Mouse (Mus musculus) CD4-positive, CD25-positive, alpha-beta regulatory T cell, adult 2 months (primary cell): ENCODE results near the gene Ccdc85c.
A peak's percentile ranks its signal among the peaks of the same experiment; 100 is the strongest.

Experiments used
- DNase-seq: peaks from one replicate; pipeline ENCODE4 v3.0.0-alpha.2; 2012; ENCODE audit warnings: low read depth, low spot score

The Ccdc85c gene

GRCm38 (mm10) chr12:108178331-108179245 is 96.6 kb downstream of the Ccdc85c start:
- peak; percentile 74 for DNase-seq

DNA sequence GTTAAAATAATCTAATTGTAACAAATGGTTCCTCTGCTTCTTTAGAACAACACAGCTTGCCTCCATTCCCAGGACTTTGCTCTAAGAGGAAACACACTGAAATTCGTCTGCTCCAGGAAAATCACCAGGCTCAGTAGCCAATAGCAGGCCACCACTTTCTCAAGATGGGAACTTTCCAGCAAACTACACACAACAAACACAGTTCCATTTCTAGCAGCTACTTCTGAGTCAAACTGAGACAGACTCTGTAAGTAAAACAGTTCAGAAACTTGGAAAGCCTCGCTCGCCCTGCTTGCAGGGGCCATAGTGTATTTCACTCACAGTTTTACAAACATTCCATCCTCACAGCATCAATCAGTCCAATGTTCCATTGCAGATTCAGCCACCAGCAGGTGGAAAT is 98.9 kb downstream of the Ccdc85c start:
- no peak for DNase-seq

- no peak for DNase-seq
Measured at GRCm38 (mm10) chr12:108174606-108175505, 100.4 kb downstream of the Ccdc85c start.

DNA sequence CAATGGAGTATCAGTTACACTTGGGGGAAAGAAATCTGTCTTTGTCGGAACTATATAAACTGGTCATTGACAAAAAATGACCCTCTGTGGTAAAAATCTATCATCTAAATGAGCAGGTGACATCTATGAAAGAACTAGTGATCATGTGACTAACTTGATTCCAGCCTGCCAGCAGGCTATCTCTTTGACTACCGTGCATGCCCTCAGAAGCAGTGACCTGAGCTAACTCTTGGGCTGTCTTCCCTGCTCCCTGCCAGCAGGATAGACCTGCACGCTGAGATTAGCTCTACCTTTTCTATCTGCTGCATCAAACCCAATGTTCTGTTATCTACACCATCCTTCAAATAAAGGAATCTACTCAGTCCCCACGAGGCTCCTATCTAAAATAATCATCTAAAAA is 102.6 kb downstream of the Ccdc85c start:
- DNase-seq, result no peak

DNA sequence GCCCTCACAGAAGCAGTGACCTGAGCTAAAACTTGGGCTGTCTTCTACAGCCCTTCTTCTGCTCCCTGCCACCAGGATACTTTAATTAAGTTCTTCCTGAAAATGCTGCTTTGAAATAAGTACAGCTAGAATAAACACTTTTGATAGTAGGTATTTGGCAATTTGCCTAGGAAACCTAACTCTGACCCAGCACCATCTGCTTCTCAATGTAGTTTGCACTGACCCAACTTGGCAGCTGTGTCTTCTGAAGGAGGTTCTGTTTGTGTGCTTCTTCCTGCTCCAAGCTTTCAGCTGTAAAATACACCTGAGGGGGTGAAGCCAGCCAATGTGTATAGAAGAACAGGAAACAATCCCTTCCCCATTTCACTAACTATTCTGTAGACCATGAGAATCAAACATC is 103.9 kb downstream of the Ccdc85c start:
- no peak for DNase-seq

- no peak for DNase-seq
Measured at GRCm38 (mm10) chr12:108170467-108170866, 104.8 kb downstream of the Ccdc85c start.

DNA sequence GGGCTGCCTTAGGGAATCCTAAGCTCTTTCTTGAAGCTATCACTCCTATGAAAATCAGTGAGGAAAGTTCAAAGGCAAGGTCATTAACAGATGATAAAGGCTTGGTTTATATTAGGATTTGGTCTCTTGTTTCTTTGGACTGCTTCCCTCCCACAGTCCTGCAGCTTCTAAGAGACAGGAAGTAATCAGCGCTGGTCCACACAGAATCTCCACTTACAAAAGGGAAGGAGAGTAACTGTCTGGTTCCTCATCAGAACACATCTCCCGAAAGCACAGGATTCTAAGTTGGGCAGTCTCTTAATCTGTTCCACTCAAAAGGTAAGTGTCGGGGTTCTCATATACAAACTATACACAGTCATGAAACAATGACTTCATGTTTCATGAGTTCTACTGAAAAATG is 106.3 kb downstream of the Ccdc85c start:
- DNase-seq, result no peak

- no peak for DNase-seq
Measured at GRCm38 (mm10) chr12:108163706-108164105, 111.5 kb downstream of the Ccdc85c start.

- DNase-seq, result peak; percentile 48
Measured at GRCm38 (mm10) chr12:108162036-108162435, 113.2 kb downstream of the Ccdc85c start.

DNA sequence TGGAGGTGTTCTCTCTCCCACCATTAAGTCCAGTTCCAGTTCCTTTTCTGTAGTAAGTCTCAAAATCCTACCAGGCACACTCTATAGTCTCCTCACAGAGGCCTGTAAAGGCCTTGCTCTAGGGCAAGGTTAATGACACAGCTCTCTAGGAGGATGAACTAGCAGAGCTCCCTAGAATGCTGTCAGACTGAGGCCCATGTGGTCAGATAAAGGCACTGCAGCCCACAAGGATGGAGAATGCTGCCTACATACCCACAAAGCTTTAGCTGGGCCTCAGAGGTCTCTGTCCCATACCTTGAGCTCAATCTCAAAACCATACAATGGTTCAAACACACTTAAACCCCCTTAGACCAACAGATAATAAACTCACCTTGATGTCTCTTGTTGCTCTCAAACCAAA is 115.4 kb downstream of the Ccdc85c start:
- no peak for DNase-seq
